Mouse (Mus musculus) megakaryocyte, embryonic 14.5 days (primary cell): ENCODE measurements around the gene 4930583I09Rik.

Experiments used
- FLI1 ChIP-seq: IDR thresholded peaks from 2 replicates; pipeline ENCODE4 v1.6.1; 2012; ENCODE audit warnings: low read length, inconsistent platforms, mixed read lengths
- GATA1 ChIP-seq: IDR thresholded peaks from 3 replicates; pipeline ENCODE4 v1.6.1; 2012; ENCODE audit warnings: mixed read lengths, low read length, inconsistent platforms, borderline replicate concordance

DNA sequence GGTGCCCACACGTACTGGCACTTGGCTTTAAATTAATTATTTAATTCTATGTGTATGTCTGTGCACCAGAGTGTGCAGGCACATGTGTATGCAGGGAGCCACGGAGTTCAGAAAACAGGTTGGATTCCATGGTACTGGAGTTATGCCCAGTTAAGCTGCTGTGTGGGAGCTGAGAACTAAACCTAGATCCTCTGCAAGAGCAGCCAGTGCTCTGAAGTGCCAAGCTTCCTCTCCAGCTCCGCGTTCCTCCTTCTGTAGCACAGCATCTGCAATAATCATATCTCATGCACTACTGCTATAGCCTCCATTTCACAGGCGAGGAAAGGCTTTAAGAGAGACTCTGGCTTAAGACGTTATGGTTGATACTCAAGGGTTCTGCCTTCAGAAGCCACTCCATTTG, 22.3 kb downstream of the 4930583I09Rik start:
- TF ChIP-seq GATA1 (no peak), FLI1 (no peak)
